In the genomic region with DNA sequence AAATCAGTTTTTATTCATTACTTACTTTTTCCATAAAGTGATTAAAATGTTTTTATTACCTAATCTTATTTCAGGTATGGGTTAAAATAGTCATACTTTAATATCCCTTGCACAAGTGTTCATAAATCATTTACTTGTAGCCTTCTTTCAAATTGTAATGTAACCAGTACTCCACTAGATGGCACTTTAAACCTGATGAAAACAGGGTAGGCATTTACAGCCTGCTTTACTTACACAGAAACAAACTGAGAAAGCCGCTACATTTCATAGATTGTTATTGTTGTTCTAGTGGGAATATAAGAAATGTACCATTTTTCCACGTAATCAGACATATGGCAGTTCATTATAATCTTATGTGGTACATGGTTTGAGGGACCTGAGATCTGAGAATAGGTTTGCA, we compare ENCODE assay signal across 8 mouse cellular contexts. TPM values are rescaled to one million over a fixed set of nuclear protein-coding genes. Genes with fewer than 3 reads are reported as not detected.
DNase-seq lines count a peak whose midpoint lies in the region; ATAC-seq and TF ChIP-seq lines count a peak whose summit lies in the region.

No protein-coding gene starts in this region.

- no peaks in the 10 kb centered on the region for H3K27me3 ChIP-seq in hindbrain, postnatal 0 days (ENCODE audit: insufficient read depth, low read length)

- intact Hi-C loops in gastrocnemius, postnatal 36 days (cut with DNase I): loop anchor here (10.0 kb wide), 1 partner anchor 235 kb away; no protein-coding TSS in a partner anchor

- DNase-seq in gastrocnemius, adult 18-20 months (ENCODE audit: low spot score): peak; percentile 13
- DNase-seq in gastrocnemius, postnatal 36 days: no peak
- DNase-seq in thymus, postnatal 0 days (ENCODE audit: low spot score): peak; percentile 45
- DNase-seq in thymus, adult 18-20 months: no peak
- DNase-seq in hindbrain, postnatal 0 days (ENCODE audit: low spot score): peak; percentile 85
- DNase-seq in retina, adult 2 months (ENCODE audit: low read depth, low spot score): peak; percentile 43
- no peak for DNase-seq in T-cell, adult 2 months (ENCODE audit: low spot score)
- DNase-seq in ovary, adult 18-20 months (ENCODE audit: low spot score): no peak

- peak; percentile 76 for TF ChIP-seq CTCF in hindbrain, postnatal 0 days (IDR thresholded peaks at IDR 0.05; ENCODE audit: low read depth)

- peak; percentile 66 for ATAC-seq in hindbrain, postnatal 0 days

- no peak overlapping the region for H3K9ac ChIP-seq in hindbrain, postnatal 0 days (replicated peaks; ENCODE audit: low read length)

- H3K4me2 ChIP-seq in hindbrain, postnatal 0 days (ENCODE audit: low read depth, low read length): no peak overlapping the region

- 8% methylated on average over 2 of the region's 2 CpGs for WGBS in hindbrain, postnatal 0 days

- no peak overlapping the region for H3K4me3 ChIP-seq in hindbrain, postnatal 0 days (ENCODE audit: low read length)

- H3K27ac ChIP-seq in hindbrain, postnatal 0 days: no peak overlapping the region

- 0 out of 2 replicates have a peak, but pooled peaks cover 10% of the 10 kb centered on the region for H3K4me1 ChIP-seq in hindbrain, postnatal 0 days (ENCODE audit: insufficient read depth, low read length)

- H3K36me3 ChIP-seq in hindbrain, postnatal 0 days (ENCODE audit: insufficient read depth, low read length): no peaks in the 10 kb centered on the region

- no peaks in the 10 kb centered on the region for H3K9me3 ChIP-seq in hindbrain, postnatal 0 days (ENCODE audit: low read length)

RNA-seq across cellular contexts. Expression of a gene that starts 11.6 kb away (rescaled TPM):
- 10 to 100 TPM; 19.5 to 20.8 TPM for total RNA-seq in gastrocnemius, adult 18-20 months (2021)
- 10 to 100 TPM; 16.3 to 17.8 TPM for total RNA-seq in gastrocnemius, postnatal 36 days (2021)
- 18.0 and 18.9 TPM in 2 replicates for polyA plus RNA-seq in thymus, postnatal 0 days (2015; fragmentation: Nextera tagmentation; extraction: Ambion mirVana)
- total RNA-seq in hindbrain, postnatal 0 days (2014; rRNA removed): 31.7 and 68.1 TPM in 2 replicates
- polyA plus RNA-seq in hindbrain, postnatal 0 days (2015; fragmentation: Nextera tagmentation; extraction: Ambion mirVana): 44.2 and 45.4 TPM in 2 replicates

RNA-seq across cellular contexts. Expression of a gene that starts 11.7 kb away (rescaled TPM):
- under 1 TPM in 1 of 2 experiments, not detected in 1; 0.21 TPM for total RNA-seq in gastrocnemius, adult 18-20 months (2021)
- not detected for total RNA-seq in gastrocnemius, postnatal 36 days (2021)
- polyA plus RNA-seq in thymus, postnatal 0 days (2015; fragmentation: Nextera tagmentation; extraction: Ambion mirVana): 0.93 and 0.94 TPM in 2 replicates
- total RNA-seq in hindbrain, postnatal 0 days (2014; rRNA removed): 0.42 and 3.0 TPM in 2 replicates
- polyA plus RNA-seq in hindbrain, postnatal 0 days (2015; fragmentation: Nextera tagmentation; extraction: Ambion mirVana): 0.97 and 1.3 TPM in 2 replicates

Comparison
In these comparisons a context has a peak if more than half of its experiments do, and no peak if none do; other contexts are left out.
1. DNase-seq: peak in gastrocnemius, adult 18-20 months (single experiment), thymus, postnatal 0 days (single experiment), hindbrain, postnatal 0 days (single experiment) and retina, adult 2 months (single experiment); none in gastrocnemius, postnatal 36 days (0 of 2), thymus, adult 18-20 months (0 of 2), T-cell, adult 2 months (single experiment) and ovary, adult 18-20 months (single experiment).